Mouse (Mus musculus): Measurements from ENCODE around the gene Rhbdl2. TPM values are rescaled to one million over a fixed set of nuclear protein-coding genes. Genes with fewer than 3 reads are reported as not detected.

Gene Rhbdl2
- total and polyA plus RNA-seq, 2 experiments, result 0.28 TPM; not detected in 1

DNA sequence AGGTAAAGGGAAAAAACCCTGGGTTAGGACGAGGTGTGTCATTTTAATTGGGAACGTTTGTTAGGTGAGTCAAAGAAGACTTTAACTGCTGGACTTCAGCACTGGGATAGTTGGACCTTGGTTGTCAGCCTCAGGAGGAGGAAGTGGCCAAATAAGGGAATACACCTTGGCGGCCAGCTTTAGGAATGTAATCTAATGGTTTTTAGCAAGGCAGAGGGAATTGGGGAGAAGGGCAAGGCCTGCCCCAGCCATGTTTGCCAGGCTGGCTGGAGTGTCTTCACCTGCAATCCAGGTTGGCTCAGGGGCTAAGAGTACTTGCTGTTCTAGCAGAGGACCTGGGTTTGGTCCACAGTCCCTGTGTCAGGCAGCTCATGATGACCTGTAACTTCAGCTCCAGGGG lies 19.9 kb upstream of the Rhbdl2 start:
- H3K4me1 ChIP-seq (ENCODE audit: control insufficient read depth, insufficient read depth, low read length), result no peaks in the 10 kb centered on the region

DNA sequence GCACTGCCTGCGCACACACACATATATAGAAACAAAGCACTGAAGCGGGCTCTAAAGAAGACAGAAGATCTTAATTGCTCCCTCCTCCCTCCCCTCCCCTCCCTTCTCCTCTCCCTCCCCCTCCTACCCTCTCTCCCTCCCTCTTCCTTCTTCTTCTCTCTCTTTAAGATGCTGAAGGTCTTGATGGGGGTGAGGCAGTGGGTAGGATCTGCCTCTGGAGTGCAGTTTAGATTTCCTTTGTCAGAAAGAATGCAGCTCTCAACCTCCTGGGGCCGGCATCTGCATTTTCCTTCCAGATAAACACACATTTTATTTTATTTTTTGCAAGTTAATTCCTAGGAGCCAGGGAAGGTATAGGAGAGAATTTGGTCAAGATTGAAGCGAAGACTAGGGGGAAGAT lies 19.4 kb upstream of the Rhbdl2 start:
- TF ChIP-seq CTCF (IDR thresholded peaks at IDR 0.05; ENCODE audit: low read depth, low read length), result no peak
- no peak for TF ChIP-seq POLR2A (IDR thresholded peaks at IDR 0.05; ENCODE audit: extremely low read depth, insufficient read depth, low read length)
- Histone ChIP-seq H3K36me3 (ENCODE audit: control insufficient read depth, insufficient read depth, low read length) (no peaks in the 10 kb centered on the region), H3K79me2 (ENCODE audit: control insufficient read depth, insufficient read depth, low read length) (no peaks in the 10 kb centered on the region), H3K9ac (ENCODE audit: low read depth, low read length) (no peak overlapping the region), H3K27me3 (ENCODE audit: control insufficient read depth, insufficient read depth, low read length) (no peaks in the 10 kb centered on the region), H3K27ac (replicated peaks; ENCODE audit: insufficient read depth, low read depth, low read length) (no peak overlapping the region), H3K4me3 (ENCODE audit: insufficient read depth, low read depth, low read length) (no peak overlapping the region), H3K4me1 (ENCODE audit: control insufficient read depth, insufficient read depth, low read length) (no peaks in the 10 kb centered on the region)
- WGBS, result 86% methylated on average over 4 of the region's 4 CpGs
- DNase-seq (ENCODE audit: extremely low read depth, low read depth, low spot score), result no peak

More for the DNA sequence above, 19.9 kb upstream of the Rhbdl2 start:
- Histone ChIP-seq H3K79me2 (ENCODE audit: control insufficient read depth, insufficient read depth, low read length) (no peaks in the 10 kb centered on the region), H3K27me3 (ENCODE audit: control insufficient read depth, insufficient read depth, low read length) (no peaks in the 10 kb centered on the region), H3K4me3 (ENCODE audit: insufficient read depth, low read depth, low read length) (no peak overlapping the region), H3K27ac (replicated peaks; ENCODE audit: insufficient read depth, low read depth, low read length) (no peak overlapping the region), H3K36me3 (ENCODE audit: control insufficient read depth, insufficient read depth, low read length) (no peaks in the 10 kb centered on the region), H3K9ac (ENCODE audit: low read depth, low read length) (no peak overlapping the region)
- no peak for TF ChIP-seq POLR2A (IDR thresholded peaks at IDR 0.05; ENCODE audit: extremely low read depth, insufficient read depth, low read length)
- peak; percentile 76 for DNase-seq (ENCODE audit: extremely low read depth, low read depth, low spot score)
- whole genome bisulfite sequencing, result 51% methylated on average over 3 of the region's 3 CpGs

- TF ChIP-seq POLR2A (IDR thresholded peaks at IDR 0.05; ENCODE audit: extremely low read depth, insufficient read depth, low read length) (no peak), CTCF (IDR thresholded peaks at IDR 0.05; ENCODE audit: low read depth, low read length) (no peak)
- no peak for DNase-seq (ENCODE audit: extremely low read depth, low read depth, low spot score)
- 77% methylated on average over 2 of the region's 2 CpGs for WGBS
Observed at GRCm38 (mm10) chr4:123792666-123793065, 5.0 kb downstream of the Rhbdl2 start.

DNA sequence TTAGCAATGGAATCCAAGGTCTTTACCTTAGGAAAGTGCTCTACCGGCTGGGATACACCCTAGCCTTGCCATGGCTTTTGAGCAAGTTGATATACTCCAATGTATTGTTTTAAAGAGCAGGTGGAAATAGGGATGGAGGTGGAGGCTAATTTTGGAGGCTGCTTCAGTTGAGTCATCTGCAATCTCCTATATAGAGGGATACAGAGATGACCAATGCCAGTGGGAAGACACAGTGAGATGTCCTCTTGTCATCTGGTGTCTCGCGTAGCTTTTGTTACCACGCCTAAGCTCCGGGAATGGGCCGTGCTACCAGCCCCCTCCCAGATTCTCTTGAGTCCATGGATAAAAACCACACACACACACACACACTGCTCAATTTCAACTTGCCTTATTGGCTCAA lies 5.5 kb downstream of the Rhbdl2 start:
- no peak for TF ChIP-seq POLR2A (IDR thresholded peaks at IDR 0.05; ENCODE audit: extremely low read depth, insufficient read depth, low read length)
- no peak for TF ChIP-seq CTCF (IDR thresholded peaks at IDR 0.05; ENCODE audit: low read depth, low read length)
- Histone ChIP-seq H3K27ac (replicated peaks; ENCODE audit: insufficient read depth, low read depth, low read length) (no peak overlapping the region), H3K4me3 (ENCODE audit: insufficient read depth, low read depth, low read length) (no peak overlapping the region), H3K27me3 (ENCODE audit: control insufficient read depth, insufficient read depth, low read length) (no peaks in the 10 kb centered on the region), H3K79me2 (ENCODE audit: control insufficient read depth, insufficient read depth, low read length) (no peaks in the 10 kb centered on the region), H3K4me1 (ENCODE audit: control insufficient read depth, insufficient read depth, low read length) (no peaks in the 10 kb centered on the region), H3K9ac (ENCODE audit: low read depth, low read length) (no peak overlapping the region), H3K36me3 (ENCODE audit: control insufficient read depth, insufficient read depth, low read length) (no peaks in the 10 kb centered on the region)
- WGBS, result 92% methylated on average over 6 of the region's 6 CpGs
- DNase-seq (ENCODE audit: extremely low read depth, low read depth, low spot score), result no peak

More at GRCm38 (mm10) chr4:123792666-123793065, 5.0 kb downstream of the Rhbdl2 start:
- no peak overlapping the region for H3K4me3 ChIP-seq (ENCODE audit: insufficient read depth, low read depth, low read length)
- no peaks in the 10 kb centered on the region for H3K27me3 ChIP-seq (ENCODE audit: control insufficient read depth, insufficient read depth, low read length)
- no peak overlapping the region for H3K27ac ChIP-seq (replicated peaks; ENCODE audit: insufficient read depth, low read depth, low read length)
- no peak overlapping the region for H3K9ac ChIP-seq (ENCODE audit: low read depth, low read length)
- H3K4me1 ChIP-seq (ENCODE audit: control insufficient read depth, insufficient read depth, low read length), result no peaks in the 10 kb centered on the region
- H3K36me3 ChIP-seq (ENCODE audit: control insufficient read depth, insufficient read depth, low read length), result no peaks in the 10 kb centered on the region
- no peaks in the 10 kb centered on the region for H3K79me2 ChIP-seq (ENCODE audit: control insufficient read depth, insufficient read depth, low read length)

- Histone ChIP-seq H3K4me3 (ENCODE audit: insufficient read depth, low read depth, low read length) (no peak overlapping the region), H3K9ac (ENCODE audit: low read depth, low read length) (no peak overlapping the region), H3K79me2 (ENCODE audit: control insufficient read depth, insufficient read depth, low read length) (no peaks in the 10 kb centered on the region), H3K36me3 (ENCODE audit: control insufficient read depth, insufficient read depth, low read length) (no peaks in the 10 kb centered on the region), H3K4me1 (ENCODE audit: control insufficient read depth, insufficient read depth, low read length) (no peaks in the 10 kb centered on the region), H3K27me3 (ENCODE audit: control insufficient read depth, insufficient read depth, low read length) (no peaks in the 10 kb centered on the region), H3K27ac (replicated peaks; ENCODE audit: insufficient read depth, low read depth, low read length) (no peak overlapping the region)
- 70% methylated on average over 2 of the region's 2 CpGs for WGBS
- no peak for TF ChIP-seq CTCF (IDR thresholded peaks at IDR 0.05; ENCODE audit: low read depth, low read length)
- no peak for TF ChIP-seq POLR2A (IDR thresholded peaks at IDR 0.05; ENCODE audit: extremely low read depth, insufficient read depth, low read length)
- no peak for DNase-seq (ENCODE audit: extremely low read depth, low read depth, low spot score)
Observed at GRCm38 (mm10) chr4:123795057-123795456, 7.4 kb downstream of the Rhbdl2 start.

DNA sequence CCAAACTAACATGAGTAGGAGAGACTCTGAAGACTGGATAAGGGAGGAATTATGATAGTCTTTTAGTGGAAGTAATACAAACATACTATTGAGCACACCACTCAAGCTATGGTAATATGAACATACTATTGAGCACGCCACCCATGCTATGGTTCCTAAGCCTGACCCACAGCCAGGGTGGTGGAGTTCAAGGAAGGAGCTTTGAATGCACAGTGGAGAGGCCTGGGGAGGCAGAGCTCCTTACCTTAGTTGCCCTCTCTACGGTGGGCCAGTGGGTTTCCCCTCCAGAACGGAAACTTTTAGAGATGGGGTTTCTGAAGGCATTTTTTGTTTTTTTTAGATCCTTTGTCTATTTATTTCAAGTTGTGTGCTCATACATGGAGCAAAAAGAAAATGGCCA lies 9.7 kb downstream of the Rhbdl2 start:
- H3K9ac ChIP-seq (ENCODE audit: low read depth, low read length), result no peak overlapping the region
- no peak for TF ChIP-seq POLR2A (IDR thresholded peaks at IDR 0.05; ENCODE audit: extremely low read depth, insufficient read depth, low read length)
- no peak for TF ChIP-seq CTCF (IDR thresholded peaks at IDR 0.05; ENCODE audit: low read depth, low read length)
- no peaks in the 10 kb centered on the region for H3K4me1 ChIP-seq (ENCODE audit: control insufficient read depth, insufficient read depth, low read length)
- no peaks in the 10 kb centered on the region for H3K36me3 ChIP-seq (ENCODE audit: control insufficient read depth, insufficient read depth, low read length)
- no peaks in the 10 kb centered on the region for H3K27me3 ChIP-seq (ENCODE audit: control insufficient read depth, insufficient read depth, low read length)
- no peak overlapping the region for H3K27ac ChIP-seq (replicated peaks; ENCODE audit: insufficient read depth, low read depth, low read length)
- DNase-seq (ENCODE audit: extremely low read depth, low read depth, low spot score), result no peak
- H3K4me3 ChIP-seq (ENCODE audit: insufficient read depth, low read depth, low read length), result no peak overlapping the region
- no peaks in the 10 kb centered on the region for H3K79me2 ChIP-seq (ENCODE audit: control insufficient read depth, insufficient read depth, low read length)
- 92% methylated on average over 3 of the region's 3 CpGs for WGBS

All from liver, adult 2 months (tissue).